9 mouse cellular contexts compared by ENCODE assay signal in genomic region chr2:105333976-105334713, GRCm38 (mm10).
DNase-seq lines count a peak whose midpoint lies in the region; ATAC-seq and TF ChIP-seq lines count a peak whose summit lies in the region.
"Had no signal": no experiment of that assay in that cellular context is flagged by ENCODE, and none has a peak within 500 bp of the region (broad histone marks: within the 10 kb centered on the region; RNA-seq: fewer than 3 reads in every experiment).

No protein-coding gene starts in this region.

- 45% methylated on average over 10 of the region's 10 CpGs for WGBS in kidney, embryonic 14.5 days
- WGBS in limb, embryonic 13.5 days: 39% methylated on average over 10 of the region's 10 CpGs

- DNase-seq in 416B (ENCODE audit: low read depth) (peak; percentile 68), ES-E14 (ENCODE audit: low read depth, low spot score) (peak; percentile 65)
- peak; percentile 83 to 89 for DNase-seq in cerebellum, postnatal 10 days
- peak; percentile 12 to 31 for DNase-seq in frontal cortex, postnatal 14 days (ENCODE audit: low spot score in 2 of 2)
- DNase-seq in thymus, postnatal 36 days: peak; percentile 8 to 10

- H3K27me3 ChIP-seq in kidney, embryonic 14.5 days (ENCODE audit: control insufficient read depth, insufficient read depth, low read length): no peaks in the 10 kb centered on the region
- H3K27me3 ChIP-seq in limb, embryonic 13.5 days: peaks cover 18% of the 10 kb centered on the region; the same call in 1 of the 2 replicates
- H3K27me3 ChIP-seq: liver, embryonic 15.5 days had no signal

- ATAC-seq in kidney, embryonic 14.5 days (ENCODE audit: low FRiP score, low TSS enrichment): peak; percentile 68
- peak; percentile 74; the same call in 1 of the 2 replicates for ATAC-seq in limb, embryonic 13.5 days (ENCODE audit: low FRiP score, low read depth)
- 0 out of 2 replicates have a peak, but pooled peaks have one; percentile 34 for ATAC-seq in monocyte, adult 5-6 weeks (replicated peaks; ENCODE audit: insufficient number of reproducible peaks, low FRiP score, low TSS enrichment, poor library complexity, severe bottlenecking)

- no peaks in the 10 kb centered on the region for H3K4me1 ChIP-seq in ES-E14 (ENCODE audit: control insufficient read depth in 2 of 2, insufficient read depth in 2 of 2, low read length in 2 of 2, poor library complexity in 1 of 2)
- H3K4me1 ChIP-seq in kidney, embryonic 14.5 days (ENCODE audit: control insufficient read depth, insufficient read depth, low read length): peaks cover 13% of the 10 kb centered on the region
- H3K4me1 ChIP-seq in limb, embryonic 13.5 days: 0 out of 2 replicates have a peak, but pooled peaks cover 4% of the 10 kb centered on the region
- H3K4me1 ChIP-seq: liver, embryonic 15.5 days had no signal

- in situ Hi-C loops in ES-E14 (cut with MboI; ENCODE audit: low sequenced_read_pairs in 2 of 2, unreplicated experiment in 2 of 2): loop anchor here in 1 of 2 experiments (25.0 kb wide), 2 partner anchors 753 to 853 kb away; no protein-coding TSS in a partner anchor

- H3K4me2 ChIP-seq in kidney, embryonic 14.5 days (replicated peaks; ENCODE audit: low read depth, low read length): no peak overlapping the region
- H3K4me2 ChIP-seq in limb, embryonic 13.5 days (replicated peaks): no peak overlapping the region
- H3K4me2 ChIP-seq: liver, embryonic 15.5 days had no signal

- H3K27ac ChIP-seq in ES-E14 (ENCODE audit: insufficient read depth, low read depth, low read length, poor library complexity, severe bottlenecking): no peak overlapping the region
- H3K27ac ChIP-seq in kidney, embryonic 14.5 days (ENCODE audit: low read depth, low read length): no peak overlapping the region
- no peak overlapping the region for H3K27ac ChIP-seq in limb, embryonic 13.5 days
- H3K27ac ChIP-seq: liver, embryonic 15.5 days had no signal

- no peak overlapping the region for H3K9ac ChIP-seq in ES-E14 (ENCODE audit: insufficient read depth, low read depth, low read length, poor library complexity, severe bottlenecking)
- no peak overlapping the region for H3K9ac ChIP-seq in kidney, embryonic 14.5 days (ENCODE audit: low read depth, low read length)
- H3K9ac ChIP-seq in limb, embryonic 13.5 days: no peak overlapping the region
- H3K9ac ChIP-seq: liver, embryonic 15.5 days had no signal

- H3K9me3 ChIP-seq in ES-E14 (ENCODE audit: control insufficient read depth, insufficient read depth, low read depth, low read length): no peaks in the 10 kb centered on the region
- no peaks in the 10 kb centered on the region for H3K9me3 ChIP-seq in kidney, embryonic 14.5 days (ENCODE audit: control insufficient read depth, low read length)
- no peaks in the 10 kb centered on the region for H3K9me3 ChIP-seq in limb, embryonic 13.5 days
- H3K9me3 ChIP-seq: liver, embryonic 15.5 days had no signal

- H3K4me3 ChIP-seq in ES-E14 (ENCODE audit: insufficient read depth in 1 of 2, low read depth in 1 of 2, low read length in 2 of 2, poor library complexity in 1 of 2, severe bottlenecking in 1 of 2): no peak overlapping the region
- H3K4me3 ChIP-seq in kidney, embryonic 14.5 days (ENCODE audit: low read length): no peak overlapping the region
- H3K4me3 ChIP-seq in limb, embryonic 13.5 days: no peak overlapping the region
- H3K4me3 ChIP-seq: liver, embryonic 15.5 days had no signal

- no peaks in the 10 kb centered on the region for H3K36me3 ChIP-seq in ES-E14 (ENCODE audit: control insufficient read depth, insufficient read depth, low read length, poor library complexity, severe bottlenecking)
- no peaks in the 10 kb centered on the region for H3K36me3 ChIP-seq in kidney, embryonic 14.5 days (ENCODE audit: control insufficient read depth, insufficient read depth, low read length)
- no peaks in the 10 kb centered on the region for H3K36me3 ChIP-seq in limb, embryonic 13.5 days
- H3K36me3 ChIP-seq: liver, embryonic 15.5 days had no signal

TF ChIP-seq in ES-E14, 5 proteins besides CTCF, POLR2A, EP300 and RAD21:
- TF ChIP-seq ZC3H11A (IDR thresholded peaks at IDR 0.05; ENCODE audit: borderline replicate concordance, low read depth, low read length): peak; percentile 93
- TF ChIP-seq HCFC1 (IDR thresholded peaks at IDR 0.05; ENCODE audit: borderline replicate concordance, insufficient read depth, low read length): no peak
- no peak for TF ChIP-seq CHD2 (IDR thresholded peaks at IDR 0.05; ENCODE audit: low read depth, low read length)

Comparison
In these comparisons a context has a peak if more than half of its experiments do, and no peak if none do; other contexts are left out.
1. DNase-seq: peak in every context shown above with its lines; median percentile 86 in cerebellum, postnatal 10 days; 68 in 416B; 65 in ES-E14; 22 in frontal cortex, postnatal 14 days; 9 in thymus, postnatal 36 days.